Mouse (Mus musculus) liver, embryonic 18 days (tissue): Measurements from ENCODE around the gene Sdhaf4. TPM values are rescaled to one million over a fixed set of nuclear protein-coding genes. Genes with fewer than 3 reads are reported as not detected.

Experiments
- polyA plus RNA-seq: library from polyadenylated mRNA; depleted of rRNA; stranded (reverse); fragments of >200 nt; gene quantifications from 2 replicates; pipeline ENCODE4 v1.2.3, GENCODE M21; 2012; rRNA removed

The Sdhaf4 gene
- 18.7 and 20.0 TPM in 2 replicates for polyA plus RNA-seq

DNA sequence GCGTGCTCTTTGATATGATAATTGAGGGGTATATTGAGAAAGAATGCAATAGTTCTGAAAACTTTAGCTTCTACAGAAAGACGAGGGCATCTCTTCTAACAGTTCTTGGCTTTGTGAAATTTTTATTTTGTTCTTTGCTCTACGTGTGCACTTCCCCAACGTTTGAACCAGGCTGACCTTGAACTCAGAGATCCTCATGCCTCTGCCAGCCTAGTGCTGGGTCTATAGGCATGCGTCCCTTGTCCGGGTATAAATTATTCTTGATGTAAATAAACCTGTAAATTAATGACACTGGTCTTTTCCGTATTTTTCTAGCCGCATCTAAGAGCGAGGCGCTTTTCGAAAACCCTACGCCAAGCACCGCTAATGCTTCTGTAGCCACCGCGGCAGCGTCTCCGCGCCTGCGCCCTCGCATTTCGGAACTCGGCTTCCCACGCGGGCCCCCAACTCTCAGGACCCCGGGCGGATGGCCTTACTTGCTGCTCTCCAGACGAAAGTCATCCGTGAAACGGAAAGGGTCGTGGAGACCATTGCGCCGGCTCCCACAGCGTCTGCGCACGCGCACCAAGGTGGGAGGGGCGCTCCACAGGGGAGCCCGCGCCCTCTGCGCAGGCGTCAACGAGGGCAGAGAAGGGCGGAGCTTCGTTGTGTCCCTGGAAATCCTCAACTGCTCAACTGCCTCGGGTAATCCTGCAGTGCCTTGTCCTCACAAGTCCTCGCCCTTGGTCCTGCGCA is at the start of gene Sdhaf4:
Gene Sdhaf4, minus strand, starts transcription at position 587 of the 735 bp plus-strand sequence.

Other genes with a start within 250 kb of the Sdhaf4 start
- gene B3gat2, start 243.9 kb downstream of the Sdhaf4 start, polyA plus RNA-seq, result 0.01 TPM in 2 replicates
- gene Smap1, start 83.3 kb downstream of the Sdhaf4 start, polyA plus RNA-seq, result 21.6 and 23.5 TPM in 2 replicates
- 11.6 and 12.7 TPM in 2 replicates for gene Fam135a, start 94.7 kb upstream of the Sdhaf4 start, polyA plus RNA-seq
- gene Col9a1, start 172.0 kb upstream of the Sdhaf4 start, polyA plus RNA-seq, result 0.01 and 0.05 TPM in 2 replicates